Mouse (Mus musculus) myocyte (in vitro differentiated cells): ENCODE measurements at regions not wholly inside any gene's neighbourhood (a gene's known extent, or its start where the extent isn't known, plus 50 kb on each side); places are given as distances from the start of the nearest gene placed in this dataset.

Experiments used
- H3K27me3 ChIP-seq: one replicate; pipeline ENCODE4 v1.6.1; 2011; ENCODE audit not compliant: control insufficient read depth, insufficient read depth, insufficient read length
- H3K36me3 ChIP-seq: one replicate; pipeline ENCODE4 v1.6.1; 2011; ENCODE audit not compliant: control insufficient read depth, insufficient read depth
- H3K4me2 ChIP-seq: one replicate; pipeline ENCODE4 v1.6.1; 2011; ENCODE audit warnings: low read depth, control low read depth
- H3K4me3 ChIP-seq: one replicate; pipeline ENCODE4 v1.5.1; 2011; ENCODE audit warnings: mild to moderate bottlenecking, control low read depth, moderate library complexity
- H3K79me2 ChIP-seq: one replicate; pipeline ENCODE4 v1.6.1; 2011; ENCODE audit not compliant: control insufficient read depth, insufficient read depth
- H3ac ChIP-seq: one replicate; pipeline ENCODE4 v1.6.1; 2011; ENCODE audit not compliant: control insufficient read depth, insufficient read length
- CEBPB ChIP-seq: IDR thresholded peaks from 2 replicates; pipeline ENCODE4 v1.6.1; 2011; ENCODE audit warnings: mild to moderate bottlenecking, moderate library complexity; ENCODE audit not compliant: poor library complexity, insufficient read depth, severe bottlenecking
- E2F4 ChIP-seq: IDR thresholded peaks from one replicate; pipeline ENCODE4 v1.6.1; 2011; ENCODE audit warnings: mild to moderate bottlenecking, control low read depth, moderate library complexity; ENCODE audit not compliant: insufficient read depth
- MAX ChIP-seq: IDR thresholded peaks from one replicate; pipeline ENCODE4 v1.6.1; 2011; ENCODE audit warnings: low read depth, mild to moderate bottlenecking, control low read depth
- MYOD1 ChIP-seq, 3 experiments: IDR thresholded peaks; one replicate each; pipeline ENCODE4 v1.6.1; 2011; ENCODE audit warnings: control low read depth in 2 of 3, low read depth in 2 of 3, mild to moderate bottlenecking in 2 of 3, moderate library complexity in 1 of 3; ENCODE audit not compliant: insufficient read length in 2 of 3, control insufficient read depth in 1 of 3
- MYOG ChIP-seq, 3 experiments: IDR thresholded peaks; one replicate each; pipeline ENCODE4 v1.6.1; 2011; ENCODE audit warnings: control low read depth in 2 of 3, low read depth in 2 of 3, mild to moderate bottlenecking in 2 of 3; ENCODE audit not compliant: insufficient read length in 2 of 3, control insufficient read depth in 1 of 3, insufficient read depth in 1 of 3
- POLR2A ChIP-seq: IDR thresholded peaks from one replicate; pipeline ENCODE4 v1.6.1; 2011; ENCODE audit warnings: low read depth, mild to moderate bottlenecking, control low read depth, moderate library complexity; ENCODE audit not compliant: insufficient read length
- POLR2AphosphoS2 ChIP-seq: IDR thresholded peaks from one replicate; pipeline ENCODE4 v1.6.1; 2011; ENCODE audit warnings: low read depth, control low read depth; ENCODE audit not compliant: insufficient read length
- REST ChIP-seq: IDR thresholded peaks from one replicate; pipeline ENCODE4 v1.6.1; 2011; ENCODE audit warnings: mild to moderate bottlenecking, control low read depth, moderate library complexity; ENCODE audit not compliant: insufficient read depth, insufficient read length
- SRF ChIP-seq: IDR thresholded peaks from one replicate; pipeline ENCODE4 v1.6.1; 2011; ENCODE audit warnings: low read depth; ENCODE audit not compliant: control insufficient read depth, insufficient read length
- TCF12 ChIP-seq: IDR thresholded peaks from one replicate; pipeline ENCODE4 v1.6.1; 2011; ENCODE audit warnings: mild to moderate bottlenecking, control low read depth; ENCODE audit not compliant: poor library complexity, insufficient read depth, severe bottlenecking
- TCF3 ChIP-seq: IDR thresholded peaks from one replicate; pipeline ENCODE4 v1.6.1; 2011; ENCODE audit warnings: low read depth, control low read depth; ENCODE audit not compliant: insufficient read length
- USF1 ChIP-seq: IDR thresholded peaks from one replicate; pipeline ENCODE4 v1.6.1; 2011; ENCODE audit warnings: low read depth, mild to moderate bottlenecking, control low read depth, moderate library complexity

DNA sequence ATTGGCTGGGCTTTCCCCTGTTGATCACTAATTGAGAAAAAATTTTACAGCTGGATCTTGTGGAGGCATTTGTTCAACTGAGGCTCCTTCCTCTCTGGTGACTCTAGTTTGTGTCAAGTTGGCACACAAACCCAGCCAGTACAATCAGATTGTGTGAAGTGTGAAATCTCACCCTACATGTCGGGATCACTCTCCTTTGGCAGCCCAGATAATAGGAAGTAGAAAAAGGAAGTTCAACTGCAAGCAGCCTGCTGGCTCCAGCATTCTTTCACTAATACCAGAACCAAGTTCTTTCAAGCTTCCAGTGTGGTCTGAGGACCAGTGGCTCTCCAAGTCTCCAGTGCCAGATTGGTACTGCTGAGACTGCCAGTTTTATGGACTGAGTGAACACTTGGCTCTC, 2195.2 kb upstream of the Gm7489 start:
- no peaks in the 10 kb centered on the region for H3K27me3 ChIP-seq
- no peak overlapping the region for H3ac ChIP-seq
- no peak for TF ChIP-seq TCF12
- no peak for TF ChIP-seq MYOG (IDR thresholded peaks at IDR 0.05; ENCODE audit: control insufficient read depth in 1 of 3, insufficient read depth in 1 of 3, insufficient read length in 2 of 3, low read depth in 2 of 3)
- no peak for TF ChIP-seq MYOD1 (IDR thresholded peaks at IDR 0.05; ENCODE audit: control insufficient read depth in 1 of 3, insufficient read length in 2 of 3, low read depth in 2 of 3)
- TF ChIP-seq POLR2AphosphoS2: no peak
- no peak for TF ChIP-seq POLR2A
- no peak for TF ChIP-seq MAX
- TF ChIP-seq CEBPB: no peak
- no peak for TF ChIP-seq REST
- TF ChIP-seq USF1: no peak
- no peak for TF ChIP-seq SRF
- no peak for TF ChIP-seq TCF3
- no peak for TF ChIP-seq E2F4
- H3K36me3 ChIP-seq: no peaks in the 10 kb centered on the region
- H3K4me3 ChIP-seq: no peak overlapping the region
- H3K79me2 ChIP-seq: no peaks in the 10 kb centered on the region
- no peak overlapping the region for H3K4me2 ChIP-seq

DNA sequence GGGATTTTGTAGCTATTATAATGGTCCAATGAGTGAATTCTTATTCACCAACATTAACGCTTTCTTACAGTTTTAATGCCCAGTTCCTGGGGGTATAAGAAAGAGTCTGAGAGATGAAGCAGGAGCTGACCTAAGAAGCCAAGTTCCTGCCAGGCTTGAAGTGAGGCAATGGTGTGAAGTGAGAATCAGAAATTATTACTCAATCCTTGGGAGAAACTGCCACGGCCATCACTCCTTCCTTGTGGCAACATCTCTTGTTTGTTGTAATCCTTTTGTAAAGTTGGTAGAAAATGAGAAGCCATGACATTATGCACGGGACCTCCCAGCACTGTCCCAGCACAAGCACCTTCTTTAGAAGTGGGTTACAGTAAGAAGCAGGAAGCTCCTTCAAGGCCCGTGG, 2192.0 kb upstream of the Gm7489 start:
- no peaks in the 10 kb centered on the region for H3K36me3 ChIP-seq
- no peak overlapping the region for H3ac ChIP-seq
- TF ChIP-seq TCF3: no peak
- TF ChIP-seq REST: no peak
- TF ChIP-seq TCF12: no peak
- TF ChIP-seq MAX: no peak
- TF ChIP-seq MYOD1 (IDR thresholded peaks at IDR 0.05; ENCODE audit: control insufficient read depth in 1 of 3, insufficient read length in 2 of 3, low read depth in 2 of 3): no peak
- no peak for TF ChIP-seq POLR2AphosphoS2
- no peak for TF ChIP-seq MYOG (IDR thresholded peaks at IDR 0.05; ENCODE audit: control insufficient read depth in 1 of 3, insufficient read depth in 1 of 3, insufficient read length in 2 of 3, low read depth in 2 of 3)
- H3K4me3 ChIP-seq: no peak overlapping the region
- no peaks in the 10 kb centered on the region for H3K79me2 ChIP-seq
- H3K27me3 ChIP-seq: no peaks in the 10 kb centered on the region
- H3K4me2 ChIP-seq: no peak overlapping the region

DNA sequence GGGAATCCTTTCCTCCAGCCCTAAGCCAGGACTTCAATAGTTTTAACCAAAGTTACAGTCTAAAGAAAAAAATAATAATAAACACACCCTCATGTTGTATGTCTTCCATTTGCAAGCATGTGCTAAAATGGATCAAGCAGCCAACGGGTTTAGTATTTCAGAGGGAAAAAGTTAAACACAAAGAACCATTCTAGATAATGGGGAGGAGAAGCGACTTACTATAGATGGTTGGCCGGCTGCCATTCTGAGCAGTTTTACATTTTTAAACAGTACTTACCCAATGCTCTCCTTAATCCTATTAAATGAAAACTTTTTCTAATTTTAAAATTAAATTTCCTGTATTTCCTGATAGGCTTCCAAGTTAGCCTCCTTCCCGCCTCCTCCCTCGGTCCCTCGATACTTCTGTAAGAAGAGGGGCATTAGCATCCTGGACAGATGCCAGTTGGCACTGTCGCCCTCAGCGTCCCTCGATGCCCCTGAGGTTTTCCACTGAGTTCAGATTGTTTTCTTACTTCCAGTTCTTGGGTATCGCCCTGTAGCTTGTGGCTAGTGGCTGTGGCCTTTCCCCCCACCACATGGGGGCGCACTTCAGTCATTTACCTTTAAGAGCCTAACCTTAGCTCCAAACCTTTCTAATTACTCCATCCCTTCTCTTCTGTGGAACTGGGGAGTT, 2188.2 kb upstream of the Gm7489 start:
- no peak overlapping the region for H3ac ChIP-seq
- TF ChIP-seq USF1 (no peak), CEBPB (no peak), MYOG (IDR thresholded peaks at IDR 0.05; ENCODE audit: control insufficient read depth in 1 of 3, insufficient read depth in 1 of 3, insufficient read length in 2 of 3, low read depth in 2 of 3) (no peak), POLR2AphosphoS2 (no peak), POLR2A (no peak), SRF (no peak), MAX (no peak), MYOD1 (IDR thresholded peaks at IDR 0.05; ENCODE audit: control insufficient read depth in 1 of 3, insufficient read length in 2 of 3, low read depth in 2 of 3) (no peak), TCF3 (no peak), REST (no peak), E2F4 (no peak), TCF12 (no peak)
- H3K79me2 ChIP-seq: no peaks in the 10 kb centered on the region

DNA sequence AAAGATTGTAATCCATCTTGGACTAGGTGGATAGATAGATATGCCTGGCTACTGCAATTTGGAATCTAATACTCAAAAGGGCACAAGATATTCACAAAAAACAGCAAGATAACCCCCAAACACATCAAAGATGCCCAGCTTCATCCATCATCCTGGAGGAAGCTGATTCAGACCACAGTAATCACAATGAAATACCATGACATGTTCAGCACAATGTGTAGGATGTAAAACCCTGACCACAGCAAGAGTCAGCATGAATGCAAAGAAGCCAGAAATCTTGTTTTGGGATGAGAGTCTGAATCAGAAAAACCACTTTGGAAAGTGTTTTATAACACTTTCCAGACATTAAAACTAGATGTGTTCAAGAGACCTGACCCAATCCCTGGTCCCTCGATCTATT, 2180.5 kb upstream of the Gm7489 start:
- H3K36me3 ChIP-seq: no peaks in the 10 kb centered on the region
- TF ChIP-seq REST (no peak), USF1 (no peak), CEBPB (peak; percentile 63; the same call in 1 of the 2 replicates), MYOG (IDR thresholded peaks at IDR 0.05; ENCODE audit: control insufficient read depth in 1 of 3, insufficient read depth in 1 of 3, insufficient read length in 2 of 3, low read depth in 2 of 3) (no peak), POLR2AphosphoS2 (no peak)
- H3K4me2 ChIP-seq: no peak overlapping the region
- no peak overlapping the region for H3ac ChIP-seq
- no peaks in the 10 kb centered on the region for H3K27me3 ChIP-seq
- H3K79me2 ChIP-seq: no peaks in the 10 kb centered on the region
- H3K4me3 ChIP-seq: no peak overlapping the region

More for the DNA sequence above, 2188.2 kb upstream of the Gm7489 start:
- Histone ChIP-seq H3K4me2 (no peak overlapping the region), H3K4me3 (no peak overlapping the region), H3K27me3 (no peaks in the 10 kb centered on the region), H3K36me3 (no peaks in the 10 kb centered on the region)
